Mouse (Mus musculus) effector memory CD4-positive, alpha-beta T cell, adult 7 months (primary cell): Measurements from ENCODE around the gene Aga. TPM values are rescaled to one million over a fixed set of nuclear protein-coding genes. Genes with fewer than 3 reads are reported as not detected.

ENCODE experiments used
- polyA plus RNA-seq: library from polyadenylated mRNA; unstranded; fragments of 100-300 nt; shearing (Covaris generic); gene quantifications from one replicate; pipeline ENCODE4 v1.2.1, GENCODE M21; 2017

The Aga gene
- 22.9 TPM for polyA plus RNA-seq

GRCm38 (mm10) chr8:53511551-53512127 lies at the start of gene Aga:
Aga (plus strand) TSS chr8:53511727.

Other genes starting within 250 kb of the Aga start
- gene Neil3, start 127.3 kb downstream of the Aga start, polyA plus RNA-seq, result 0.26 TPM